8 mouse cellular contexts compared by ENCODE assay signal in genomic region chr1:54925971-54926771, GRCm38 (mm10). TPM values are rescaled to one million over a fixed set of nuclear protein-coding genes. Genes with fewer than 3 reads are reported as not detected.
DNase-seq lines count a peak whose midpoint lies in the region; ATAC-seq and TF ChIP-seq lines count a peak whose summit lies in the region.

TSS of gene Ankrd44 (minus strand) at chr1:54926387.

- H3K4me3 ChIP-seq in embryonic facial prominence, embryonic 11.5 days (ENCODE audit: low read depth, low read length) = peak within 1 kb of the TSS; percentile 83
- H3K4me3 ChIP-seq in intestine, postnatal 0 days (ENCODE audit: low read depth, low read length) = peak within 1 kb of the TSS; percentile 93
- peak within 1 kb of the TSS; percentile 84 for H3K4me3 ChIP-seq in limb, embryonic 11.5 days (ENCODE audit: low read depth, low read length)
- peak within 1 kb of the TSS; percentile 82 for H3K4me3 ChIP-seq in midbrain, embryonic 12.5 days

- H3K9ac ChIP-seq in embryonic facial prominence, embryonic 11.5 days (replicated peaks; ENCODE audit: low read length) = peak within 1 kb of the TSS; percentile 94
- H3K9ac ChIP-seq in intestine, postnatal 0 days (ENCODE audit: low read depth, low read length) = peak within 1 kb of the TSS; percentile 85
- H3K9ac ChIP-seq in limb, embryonic 11.5 days (ENCODE audit: low read length) = peak within 1 kb of the TSS; percentile 95
- peak within 1 kb of the TSS; percentile 85 for H3K9ac ChIP-seq in midbrain, embryonic 12.5 days (replicated peaks)

- DNase-seq in adrenal gland, postnatal 10 days = peak; percentile 91
- DNase-seq in embryonic facial prominence, embryonic 11.5 days (ENCODE audit: low spot score) = peak; percentile 83
- DNase-seq in limb, embryonic 11.5 days (ENCODE audit: low spot score) = peak; percentile 85
- DNase-seq in right cerebral cortex, postnatal 4 days = peak; percentile 76
- DNase-seq in yolk sac, embryonic 10.5 days (ENCODE audit: low spot score) = peak; percentile 80

- no peaks in the 10 kb centered on the region for H3K36me3 ChIP-seq in embryonic facial prominence, embryonic 11.5 days (replicated peaks; ENCODE audit: control insufficient read depth, insufficient read depth, low read depth, low read length)
- H3K36me3 ChIP-seq in intestine, postnatal 0 days (ENCODE audit: control insufficient read depth, insufficient read depth) = no peaks in the 10 kb centered on the region
- no peaks in the 10 kb centered on the region for H3K36me3 ChIP-seq in limb, embryonic 11.5 days (ENCODE audit: control insufficient read depth, insufficient read depth, low read length)
- no peaks in the 10 kb centered on the region for H3K36me3 ChIP-seq in midbrain, embryonic 12.5 days

- ATAC-seq in embryonic facial prominence, embryonic 11.5 days (replicated peaks; ENCODE audit: insufficient number of reproducible peaks, low FRiP score, low TSS enrichment, low read depth) = peak; percentile 93
- ATAC-seq in granulocyte monocyte progenitor cell, adult 5-6 weeks (replicated peaks; ENCODE audit: poor library complexity, severe bottlenecking) = peak; percentile 61
- peak; percentile 88 for ATAC-seq in intestine, postnatal 0 days
- peak; percentile 85 for ATAC-seq in limb, embryonic 11.5 days (ENCODE audit: insufficient number of reproducible peaks, low FRiP score, low TSS enrichment, low read depth)
- peak; percentile 94 for ATAC-seq in midbrain, embryonic 12.5 days (ENCODE audit: low FRiP score, low read depth)

- H3K9me3 ChIP-seq in embryonic facial prominence, embryonic 11.5 days (replicated peaks; ENCODE audit: control insufficient read depth, low read length) = no peaks in the 10 kb centered on the region
- H3K9me3 ChIP-seq in intestine, postnatal 0 days (ENCODE audit: control insufficient read depth) = no peaks in the 10 kb centered on the region
- H3K9me3 ChIP-seq in limb, embryonic 11.5 days (ENCODE audit: control insufficient read depth, low read length) = no peaks in the 10 kb centered on the region
- H3K9me3 ChIP-seq in midbrain, embryonic 12.5 days = no peaks in the 10 kb centered on the region

- H3K27me3 ChIP-seq in embryonic facial prominence, embryonic 11.5 days (ENCODE audit: control insufficient read depth, insufficient read depth, low read length) = no peaks in the 10 kb centered on the region
- H3K27me3 ChIP-seq in intestine, postnatal 0 days (replicated peaks; ENCODE audit: control insufficient read depth, insufficient read depth, low read length) = no peaks in the 10 kb centered on the region
- H3K27me3 ChIP-seq in limb, embryonic 11.5 days (ENCODE audit: control insufficient read depth, insufficient read depth, low read length) = no peaks in the 10 kb centered on the region
- H3K27me3 ChIP-seq in midbrain, embryonic 12.5 days = peaks cover 15% of the 10 kb centered on the region

- peak within 1 kb of the TSS; percentile 82 for H3K27ac ChIP-seq in embryonic facial prominence, embryonic 11.5 days (replicated peaks; ENCODE audit: low read depth, low read length)
- H3K27ac ChIP-seq in intestine, postnatal 0 days (ENCODE audit: low read depth, low read length) = peak within 1 kb of the TSS; percentile 73
- H3K27ac ChIP-seq in limb, embryonic 11.5 days (replicated peaks; ENCODE audit: low read depth, low read length) = peak within 1 kb of the TSS; percentile 86
- H3K27ac ChIP-seq in midbrain, embryonic 12.5 days (replicated peaks) = peak within 1 kb of the TSS; percentile 89

- H3K4me2 ChIP-seq in embryonic facial prominence, embryonic 11.5 days (ENCODE audit: low read depth, low read length) = peak within 1 kb of the TSS; percentile 88
- H3K4me2 ChIP-seq in intestine, postnatal 0 days (replicated peaks; ENCODE audit: low read depth) = peak within 1 kb of the TSS; percentile 96
- peak within 1 kb of the TSS; percentile 86 for H3K4me2 ChIP-seq in limb, embryonic 11.5 days (ENCODE audit: low read depth, severe bottlenecking)
- H3K4me2 ChIP-seq in midbrain, embryonic 12.5 days (replicated peaks) = peak within 1 kb of the TSS; percentile 82

- peak; percentile 67 for TF ChIP-seq CTCF in intestine, postnatal 0 days (IDR thresholded peaks at IDR 0.05; ENCODE audit: low read depth)

- no peaks in the 10 kb centered on the region for H3K4me1 ChIP-seq in embryonic facial prominence, embryonic 11.5 days (ENCODE audit: control insufficient read depth, insufficient read depth, low read length)
- H3K4me1 ChIP-seq in intestine, postnatal 0 days (replicated peaks; ENCODE audit: control insufficient read depth, insufficient read depth, low read length) = peaks cover 8% of the 10 kb centered on the region; the same call in 1 of the 2 replicates
- H3K4me1 ChIP-seq in limb, embryonic 11.5 days (ENCODE audit: control insufficient read depth, insufficient read depth, low read length) = peaks cover 15% of the 10 kb centered on the region
- peaks cover 12% of the 10 kb centered on the region for H3K4me1 ChIP-seq in midbrain, embryonic 12.5 days

- WGBS in embryonic facial prominence, embryonic 11.5 days = under 1% methylated on average over 76 of the region's 94 CpGs
- under 1% methylated on average over 83 of the region's 94 CpGs for WGBS in intestine, postnatal 0 days
- under 1% methylated on average over 71 of the region's 94 CpGs for WGBS in limb, embryonic 11.5 days
- 0% methylated on average over 85 of the region's 94 CpGs for WGBS in midbrain, embryonic 12.5 days

RNA-seq across cellular contexts. Expression of gene Ankrd44, which starts in this region (rescaled TPM):
- total RNA-seq in adrenal gland, postnatal 10 days (2021) = 10 to 100 TPM; 25.7 to 32.1 TPM
- polyA plus RNA-seq in embryonic facial prominence, embryonic 11.5 days (2014; fragmentation: Nextera tagmentation; extraction: Ambion mirVana) = 24.3 and 24.4 TPM in 2 replicates
- 99.4 and 128 TPM in 2 replicates for total RNA-seq in granulocyte monocyte progenitor cell, adult 5-6 weeks (2014; fragmentation: Nextera tagmentation)
- 77.5 and 82.6 TPM in 2 replicates for total RNA-seq in granulocyte monocyte progenitor cell, adult 5-6 weeks (2017)
- 5.5 and 7.0 TPM in 2 replicates for polyA plus RNA-seq in intestine, postnatal 0 days (2015; fragmentation: Nextera tagmentation; extraction: Ambion mirVana)
- polyA plus RNA-seq in limb, embryonic 11.5 days (2014; fragmentation: Nextera tagmentation; extraction: Ambion mirVana) = 23.5 and 24.6 TPM in 2 replicates
- 15.8 and 20.1 TPM in 2 replicates for polyA plus RNA-seq in midbrain, embryonic 12.5 days (2016; fragmentation: Nextera tagmentation; extraction: Ambion mirVana)

Comparison
In these comparisons a context has a peak if more than half of its experiments do, and no peak if none do; other contexts are left out.
1. Peak in every context shown above with its lines: DNase-seq, ATAC-seq, H3K4me3 ChIP-seq and H3K27ac ChIP-seq.